Mouse (Mus musculus) heart, adult 10 weeks (tissue): ENCODE data around the gene Cstb. TPM values are rescaled to one million over a fixed set of nuclear protein-coding genes. Genes with fewer than 3 reads are reported as not detected.

Experiments used
- polyA plus RNA-seq: library from polyadenylated mRNA; stranded (reverse); fragments of 350-450 nt; fragmentation: Illumina TruSeq; extraction: RNeasy Lipid Tissue Mini Kit (QIAGEN cat#74804); gene quantifications from one replicate; pipeline ENCODE4 v1.2.3, GENCODE M21; 2014; ENCODE audit warnings: low read depth, low replicate concordance

Cstb gene
- 42.0 TPM for polyA plus RNA-seq

DNA sequence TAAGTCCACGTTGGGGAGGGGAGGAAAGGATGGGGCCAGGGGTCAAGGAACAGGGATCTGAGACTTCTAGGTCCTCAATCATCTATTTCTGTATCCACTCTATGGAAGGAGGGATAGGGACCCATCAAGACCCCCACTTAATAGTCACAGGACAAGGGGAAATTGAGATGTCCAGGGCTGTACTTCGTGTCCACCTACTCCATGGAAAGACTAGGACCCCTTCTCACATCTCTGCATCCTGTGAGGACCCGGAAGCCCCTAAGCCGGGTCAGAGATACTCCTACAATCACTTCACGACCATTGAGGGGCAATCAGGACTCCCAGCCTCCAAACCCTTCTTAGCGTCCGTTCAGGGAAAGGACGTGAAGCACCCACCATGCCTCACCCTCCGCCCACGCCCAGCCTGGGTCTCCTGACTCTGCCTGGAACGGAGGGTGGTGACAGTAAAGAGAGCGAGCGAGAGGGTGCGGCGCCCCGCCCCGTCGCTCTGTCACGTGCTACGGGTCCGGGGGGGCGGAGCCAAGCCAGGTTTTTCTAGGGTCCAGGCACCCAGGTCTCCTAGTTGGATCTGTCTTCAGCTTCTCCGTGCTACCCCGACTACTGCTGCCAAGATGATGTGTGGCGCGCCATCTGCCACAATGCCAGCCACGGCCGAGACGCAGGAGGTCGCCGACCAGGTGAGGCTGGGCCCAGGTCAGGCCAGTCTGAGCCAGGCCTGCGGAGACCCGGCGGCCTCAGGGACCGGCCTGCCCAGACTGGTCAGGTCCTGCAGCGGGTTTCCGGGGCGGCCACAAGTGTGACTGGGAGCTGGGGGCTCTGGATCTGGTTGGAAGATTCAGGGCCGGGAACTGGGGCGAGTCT is at the start of gene Cstb:
Gene Cstb, plus strand, starts transcription at position 489 of the 861 bp plus-strand sequence.

GRCm38 (mm10) chr10:78412319-78413151 is 12.9 kb upstream of the Cstb start, which contains the start of gene Rrp1:
Rrp1 (minus strand) TSS chr10:78413043.

DNA sequence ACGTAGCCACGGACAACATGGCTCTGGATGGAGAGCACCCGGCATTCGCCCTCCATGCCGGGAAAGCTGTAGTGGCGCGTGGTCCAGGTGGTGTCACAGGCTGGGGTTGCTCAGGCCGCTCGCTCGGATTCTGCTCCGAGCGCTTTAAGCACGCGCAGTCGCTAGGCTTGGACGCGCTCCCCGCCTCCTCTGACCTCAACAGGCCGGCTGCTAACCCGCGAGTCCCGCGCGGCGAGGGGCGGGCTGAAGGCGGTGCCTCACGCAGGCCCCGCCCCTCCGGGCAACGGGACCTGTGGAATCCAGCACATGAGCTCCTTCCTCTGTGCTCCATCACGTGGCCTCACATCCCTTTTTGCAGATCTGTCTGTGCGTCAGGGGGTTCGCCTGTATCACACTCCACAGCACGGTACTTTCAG is 39.3 kb downstream of the Cstb start, which contains the start of gene Pdxk:
Gene Pdxk, minus strand, starts transcription at position 184 of the 416 bp plus-strand sequence.

Other genes starting within 250 kb of the Cstb start
- gene Pwp2, start 240.5 kb upstream of the Cstb start, polyA plus RNA-seq: 12.1 TPM
- 34.9 TPM for gene Trappc10, start 181.0 kb upstream of the Cstb start, polyA plus RNA-seq
- gene Agpat3, start 73.2 kb upstream of the Cstb start, polyA plus RNA-seq: 162 TPM
- 106 TPM for gene Rrp1, start 12.6 kb upstream of the Cstb start, polyA plus RNA-seq
- 9.8 TPM for gene Pdxk, start 39.3 kb downstream of the Cstb start, polyA plus RNA-seq
- gene Olfr1358, start 91.8 kb downstream of the Cstb start, polyA plus RNA-seq: not detected
- 48.7 TPM for gene Ilvbl, start 148.7 kb downstream of the Cstb start, polyA plus RNA-seq
- gene Syde1, start 166.3 kb downstream of the Cstb start, polyA plus RNA-seq: 14.8 TPM
- gene Olfr1357, start 192.4 kb downstream of the Cstb start, polyA plus RNA-seq: not detected